Mouse (Mus musculus) left cerebral cortex, adult 18-20 months (tissue): ENCODE measurements around the gene Ropn1. TPM values are rescaled to one million over a fixed set of nuclear protein-coding genes. Genes with fewer than 3 reads are reported as not detected.

ENCODE experiments used
- DNase-seq, 2 experiments: peaks; one replicate each; pipeline ENCODE4 v3.0.0; 2021 to 2022; ENCODE audit warnings: low spot score in 2 of 2, mixed read lengths in 1 of 2
- long read RNA-seq, 2 experiments: library from polyadenylated mRNA; stranded (forward); transcript quantifications; one replicate each; pipeline ENCODE4 v2.0.0; 2021
- total RNA-seq, 2 experiments: library from RNA; stranded (reverse); gene quantifications; 2 replicates each; pipeline ENCODE4 v1.2.3; 2021

The Ropn1 gene
- not detected for total RNA-seq
- long read RNA-seq, experiment 1, result 0 reads
- long read RNA-seq, experiment 2, result 0 reads

DNA sequence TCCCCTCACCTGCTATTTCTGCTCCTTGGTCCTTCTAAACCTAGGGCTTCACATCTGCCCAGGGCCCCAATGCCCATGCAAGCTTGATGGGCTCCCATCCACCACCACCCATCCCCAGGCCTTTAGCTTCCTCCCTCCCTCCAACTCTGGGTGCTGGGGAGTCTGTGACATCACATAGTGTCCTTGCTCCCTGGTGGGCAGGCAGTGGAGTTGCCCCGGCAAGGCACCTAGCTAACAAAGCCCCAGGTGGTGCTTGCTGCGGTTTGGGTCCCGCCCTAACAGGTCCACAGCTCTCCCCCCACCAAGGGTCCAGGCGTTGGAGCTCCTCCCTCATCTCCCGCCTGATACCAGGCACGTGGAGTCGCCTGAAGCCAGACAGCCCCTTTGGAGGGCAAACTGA, at the start of gene Ropn1:
Gene Ropn1, plus strand, starts transcription at position 301 of the 400 bp plus-strand sequence.
- DNase-seq, result no peak

DNA sequence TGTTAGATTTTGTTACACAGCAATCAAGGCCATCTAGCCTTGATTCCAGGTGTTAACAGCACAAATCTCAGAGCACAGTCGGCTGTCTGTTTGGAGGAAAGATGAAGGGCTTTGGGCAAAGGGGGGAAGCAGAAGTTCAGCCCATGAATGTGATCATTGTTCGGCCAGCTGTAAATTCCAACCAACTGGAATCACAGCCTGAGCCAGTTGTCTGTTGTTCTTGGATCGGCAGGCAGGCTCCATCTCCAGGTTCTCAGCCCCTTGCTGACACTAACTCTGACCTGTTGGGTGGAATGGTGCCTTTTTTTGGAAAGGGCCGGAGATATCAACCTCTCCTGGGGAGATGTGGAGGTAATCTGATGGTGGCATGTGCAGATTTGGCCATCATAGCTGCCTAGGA, 47.8 kb upstream of the Ropn1 start:
- DNase-seq, result no peak

DNA sequence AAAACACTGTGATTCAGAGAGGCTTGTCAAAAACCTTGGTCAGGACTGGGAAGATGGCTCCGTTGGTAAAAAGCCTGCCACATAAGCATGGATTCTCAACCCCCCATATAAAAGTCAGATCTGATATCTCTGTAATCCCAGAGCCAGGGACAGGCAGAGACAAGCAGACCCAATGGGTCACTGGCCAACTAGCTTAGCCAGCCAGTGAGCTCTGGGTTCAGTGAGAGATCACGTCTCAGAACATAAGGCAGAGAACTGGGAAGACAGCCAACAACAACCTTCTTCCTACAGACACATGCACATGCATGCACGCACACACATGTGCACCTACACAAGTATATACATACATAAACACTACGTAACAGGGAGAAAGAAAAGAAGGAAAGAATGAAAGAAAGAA, 46.6 kb upstream of the Ropn1 start:
- no peak for DNase-seq

DNA sequence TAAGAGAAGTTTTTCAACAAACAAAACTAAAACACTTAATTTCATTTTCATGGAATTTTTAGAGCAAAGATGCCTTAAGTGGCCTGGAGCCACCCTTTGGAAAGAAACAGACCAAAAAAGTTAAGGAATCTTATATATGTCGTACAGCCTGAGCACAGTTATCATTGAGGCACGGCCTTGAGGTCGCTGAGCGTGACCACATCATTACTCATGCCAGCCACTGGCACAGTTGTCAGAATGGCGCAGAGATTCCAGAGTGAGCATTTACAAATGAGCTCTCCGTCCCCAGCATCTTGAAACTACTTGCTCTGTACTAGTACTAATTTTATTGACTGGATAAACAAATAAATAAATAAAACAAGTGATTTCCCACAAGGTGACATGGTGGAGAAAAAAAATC, 45.9 kb upstream of the Ropn1 start:
- no peak for DNase-seq

DNA sequence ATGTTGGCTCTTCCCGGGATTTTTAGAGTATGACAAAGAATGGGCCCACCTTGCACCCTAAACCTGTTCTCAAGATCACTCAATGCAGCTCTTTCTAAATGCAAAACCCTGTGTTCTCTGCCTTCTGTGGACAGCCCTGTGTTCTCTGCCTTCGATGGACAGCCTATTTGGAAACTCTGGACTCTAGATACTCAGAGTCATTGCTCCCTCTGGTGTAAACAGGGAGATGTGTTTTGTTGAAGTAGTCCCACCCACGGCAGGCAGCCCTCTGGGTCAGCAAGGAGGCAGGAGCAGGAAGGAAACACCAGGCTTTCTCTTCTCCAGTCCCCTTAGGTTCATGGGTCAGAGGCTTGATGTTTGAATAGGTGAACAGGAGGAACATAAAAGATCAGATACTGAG, 44.0 kb upstream of the Ropn1 start:
- DNase-seq, result no peak

DNA sequence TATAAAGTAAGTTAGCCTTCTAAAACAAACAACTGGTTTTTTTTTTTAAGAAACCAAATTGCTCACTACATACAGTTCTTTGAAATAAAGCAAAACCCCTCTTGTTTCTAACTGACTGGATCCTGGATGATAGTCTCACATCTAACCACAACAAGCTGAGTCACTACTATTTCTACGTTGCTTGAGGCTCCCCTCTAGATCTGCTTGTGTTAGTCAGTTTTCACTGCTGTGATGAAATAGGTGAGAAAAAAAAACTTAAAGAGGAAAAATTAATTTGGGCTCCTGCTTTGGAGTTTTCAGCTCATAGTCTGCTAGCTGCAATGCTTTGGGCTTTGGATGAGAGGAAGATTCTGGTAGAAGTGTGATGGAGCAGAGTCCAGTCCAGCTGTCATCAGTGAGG, 39.6 kb upstream of the Ropn1 start:
- DNase-seq, result no peak

DNA sequence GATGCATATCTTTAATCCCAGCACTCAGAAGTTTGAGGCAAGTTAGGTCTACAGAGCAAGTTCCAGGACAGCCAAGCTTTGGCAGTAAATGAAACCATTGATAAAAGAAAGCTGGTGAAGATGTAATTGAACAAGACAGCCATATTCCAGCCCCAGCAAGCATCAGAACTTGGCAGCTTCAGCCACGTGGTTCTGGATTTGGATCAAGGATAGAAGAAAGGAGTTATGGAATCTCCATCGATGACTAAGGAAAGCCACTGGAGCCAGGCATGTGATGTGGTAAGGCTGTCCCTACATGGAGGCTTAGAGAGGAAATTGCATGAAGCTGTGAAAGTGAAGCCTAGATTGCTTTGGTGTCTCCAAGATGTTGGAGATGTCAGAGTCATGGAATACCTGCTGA, 35.7 kb upstream of the Ropn1 start:
- DNase-seq, result no peak

DNA sequence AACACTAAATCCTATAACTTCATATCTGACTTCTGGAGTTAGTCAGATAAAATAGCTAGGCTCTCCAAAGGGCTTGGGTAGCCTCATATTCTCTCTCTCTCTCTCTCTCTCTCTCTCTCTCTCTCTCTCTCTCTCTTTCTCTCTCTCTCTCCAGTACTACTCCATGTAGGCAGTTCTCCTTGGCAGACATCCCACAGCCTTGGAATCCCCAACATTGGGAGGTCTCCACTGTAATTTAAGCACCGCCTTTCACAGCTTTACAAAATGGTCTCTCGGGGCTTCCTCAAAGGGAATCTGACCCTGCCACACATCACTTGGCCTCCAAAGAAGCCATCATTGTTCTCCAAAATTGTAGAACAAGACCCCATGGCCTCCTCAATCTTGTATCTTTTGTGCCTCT, 22.1 kb upstream of the Ropn1 start:
- DNase-seq, result no peak

DNA sequence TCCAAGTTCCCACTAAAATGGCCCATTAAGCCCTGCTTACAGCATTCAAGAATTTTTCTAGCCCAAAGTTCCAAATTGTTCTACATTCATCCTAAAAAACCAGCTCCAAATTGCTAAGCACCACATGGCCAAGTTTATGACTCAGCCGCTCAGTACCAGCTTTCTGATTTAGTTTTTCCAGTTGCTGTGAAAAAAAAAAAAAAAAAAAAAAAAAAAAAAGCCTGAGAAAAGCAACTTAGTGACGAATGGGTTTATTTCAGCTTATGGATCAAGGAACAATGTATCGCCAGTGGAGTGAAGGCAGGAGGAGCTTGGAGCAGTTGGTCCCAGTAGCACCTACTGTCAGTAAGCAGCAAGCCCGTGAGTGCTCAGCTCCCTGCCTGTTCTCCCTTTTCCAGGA, 21.3 kb upstream of the Ropn1 start:
- peak; percentile 42 to 60 for DNase-seq

DNA sequence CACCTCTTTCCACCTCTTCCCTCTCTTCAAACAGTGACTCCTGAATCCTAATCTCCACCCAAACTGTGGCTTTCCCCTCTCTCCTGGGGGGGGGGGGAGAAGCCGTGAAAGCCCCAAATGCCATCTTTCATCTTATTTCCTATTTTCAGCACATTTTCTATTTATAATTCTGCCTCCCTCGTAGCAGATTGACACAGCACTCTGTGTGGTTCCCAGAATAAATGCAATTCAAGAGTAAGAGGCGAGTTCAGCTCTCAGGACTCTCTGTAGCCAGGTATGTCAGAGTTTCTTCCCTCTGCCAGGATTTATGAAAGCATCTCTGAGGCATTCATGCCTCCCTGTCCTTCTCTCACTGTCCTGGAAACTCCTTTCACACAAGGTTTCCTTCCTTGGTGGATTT, 14.2 kb upstream of the Ropn1 start:
- DNase-seq, result no peak

DNA sequence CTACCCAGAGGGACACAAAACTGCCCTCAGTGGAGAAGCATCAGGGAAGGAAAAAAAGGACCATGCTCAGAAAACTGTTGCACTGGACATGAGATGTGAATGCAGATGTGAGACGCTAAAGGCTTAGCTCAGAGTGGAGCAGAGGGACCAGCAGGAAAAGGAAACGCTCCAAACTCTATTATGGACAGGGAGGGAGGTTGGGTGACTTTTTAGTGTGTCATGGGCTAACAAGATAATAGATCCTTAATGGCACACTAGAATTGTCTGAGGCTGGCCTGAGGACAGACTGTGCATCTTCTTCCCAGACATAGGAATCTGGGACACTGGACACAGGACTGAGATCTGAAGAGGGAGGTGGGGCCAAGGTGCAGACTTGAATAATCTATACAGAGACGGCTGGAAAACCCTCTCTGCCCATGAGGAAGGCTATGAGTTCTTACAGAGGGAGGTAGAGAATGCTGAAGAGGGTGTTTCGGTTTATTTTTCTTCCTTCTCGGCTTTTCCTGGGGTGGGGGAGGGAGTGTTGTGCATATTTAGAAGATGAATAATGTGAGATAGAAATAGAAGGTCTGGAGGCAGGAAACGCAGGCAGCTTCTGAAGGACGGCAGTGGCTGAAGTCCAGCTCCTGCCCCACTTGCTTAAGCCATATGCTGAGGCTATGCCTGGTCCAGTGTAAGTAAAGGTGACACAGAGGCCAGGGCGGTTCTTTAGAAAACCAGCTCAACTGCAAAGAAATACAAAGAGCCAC, 6.0 kb upstream of the Ropn1 start:
- peak; percentile 56 to 75 for DNase-seq

DNA sequence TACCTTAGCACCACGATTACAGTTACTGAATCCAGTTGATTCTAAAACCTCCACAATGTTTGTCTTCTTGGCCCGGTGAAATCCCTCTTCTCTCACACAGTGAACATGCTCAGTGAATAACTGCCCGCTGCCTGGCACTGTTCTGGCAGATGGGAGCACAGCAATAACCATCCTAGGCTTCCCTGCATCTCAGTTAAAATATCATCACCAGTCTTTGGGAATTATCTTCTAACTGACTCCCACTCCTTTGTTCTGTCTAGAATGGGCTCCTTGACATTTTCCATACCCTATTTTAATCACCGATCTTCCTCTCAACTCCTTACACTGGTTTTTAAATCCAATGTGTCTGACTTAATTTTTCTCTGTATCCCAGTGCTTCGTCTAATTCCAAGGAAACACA, 3.3 kb downstream of the Ropn1 start:
- DNase-seq, result no peak

DNA sequence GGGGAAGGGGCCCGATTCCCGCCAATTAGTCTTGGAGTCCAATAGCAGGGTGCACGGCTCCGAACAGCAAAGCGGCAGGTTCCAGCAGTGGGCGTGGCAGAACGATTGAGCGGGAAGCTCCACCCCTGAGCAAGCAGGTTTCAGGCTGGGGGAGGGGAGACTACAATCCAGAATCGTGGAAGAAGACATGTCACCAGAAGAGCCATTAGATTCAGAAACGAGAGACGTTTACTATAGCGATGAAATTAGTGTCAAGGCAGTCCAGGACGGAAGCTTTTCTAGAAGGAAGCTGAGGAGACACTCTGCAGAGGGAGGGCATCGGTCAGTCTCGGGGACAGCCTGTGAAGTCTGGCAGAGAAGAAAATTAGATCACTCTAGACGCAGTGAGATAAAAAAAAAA, 7.8 kb downstream of the Ropn1 start:
- DNase-seq, result peak; percentile 21 to 33

DNA sequence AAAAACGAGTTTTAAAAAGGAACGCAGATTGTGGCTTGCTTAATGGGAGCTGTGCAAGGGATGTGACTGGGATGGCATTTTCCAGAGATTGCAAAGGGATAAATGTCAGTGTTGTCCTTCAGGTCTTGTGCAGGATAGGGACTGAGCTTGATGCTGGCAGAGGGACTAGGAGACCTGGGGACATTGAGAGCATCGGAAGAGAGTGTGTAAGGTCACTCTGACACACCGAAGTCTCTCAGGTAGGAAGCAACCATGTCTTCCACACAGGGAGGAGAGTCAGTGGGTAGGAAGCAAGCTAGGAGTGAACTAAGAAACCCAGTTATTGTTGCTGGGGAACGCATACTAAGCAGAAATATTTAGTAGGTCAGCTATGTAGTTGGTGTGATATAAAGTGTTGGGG, 8.3 kb downstream of the Ropn1 start:
- DNase-seq, result no peak

DNA sequence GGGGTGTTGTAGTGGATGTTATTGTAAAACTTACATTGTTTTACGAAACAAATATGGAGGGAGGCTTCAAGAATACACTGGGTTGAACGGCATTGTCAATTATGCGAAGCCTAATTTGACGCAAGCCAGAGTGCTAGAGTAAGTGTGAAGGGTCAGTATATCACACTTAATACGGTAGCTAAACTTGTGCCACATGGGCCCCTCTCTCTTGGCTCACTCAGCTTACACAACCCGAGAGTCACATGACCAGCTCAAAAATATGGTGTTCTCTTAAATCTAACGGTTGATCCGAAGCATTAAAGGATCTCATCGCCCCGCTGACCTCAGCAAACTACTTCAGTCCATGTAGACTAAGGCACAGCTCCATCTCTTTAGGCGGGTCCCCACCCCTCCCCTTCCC, 8.7 kb downstream of the Ropn1 start:
- no peak for DNase-seq

DNA sequence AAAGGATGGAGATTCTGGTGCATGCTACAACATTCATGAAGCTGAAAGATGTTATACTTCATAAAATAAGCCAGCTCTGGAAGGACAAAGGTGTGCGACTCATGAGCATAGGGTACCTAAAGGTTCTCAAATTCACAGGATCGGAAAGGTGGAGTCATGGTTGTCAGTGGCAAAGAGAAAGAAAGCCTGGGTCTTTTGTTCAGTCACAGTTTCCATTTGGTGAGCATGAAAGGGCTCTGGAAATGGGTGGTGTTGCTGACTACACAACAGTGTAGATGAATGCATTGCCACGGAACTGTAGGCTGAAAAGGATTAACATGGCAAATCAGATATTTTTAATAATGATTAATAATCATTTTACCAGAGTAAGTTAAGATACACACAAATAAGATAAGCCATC, 14.8 kb downstream of the Ropn1 start:
- no peak for DNase-seq

DNA sequence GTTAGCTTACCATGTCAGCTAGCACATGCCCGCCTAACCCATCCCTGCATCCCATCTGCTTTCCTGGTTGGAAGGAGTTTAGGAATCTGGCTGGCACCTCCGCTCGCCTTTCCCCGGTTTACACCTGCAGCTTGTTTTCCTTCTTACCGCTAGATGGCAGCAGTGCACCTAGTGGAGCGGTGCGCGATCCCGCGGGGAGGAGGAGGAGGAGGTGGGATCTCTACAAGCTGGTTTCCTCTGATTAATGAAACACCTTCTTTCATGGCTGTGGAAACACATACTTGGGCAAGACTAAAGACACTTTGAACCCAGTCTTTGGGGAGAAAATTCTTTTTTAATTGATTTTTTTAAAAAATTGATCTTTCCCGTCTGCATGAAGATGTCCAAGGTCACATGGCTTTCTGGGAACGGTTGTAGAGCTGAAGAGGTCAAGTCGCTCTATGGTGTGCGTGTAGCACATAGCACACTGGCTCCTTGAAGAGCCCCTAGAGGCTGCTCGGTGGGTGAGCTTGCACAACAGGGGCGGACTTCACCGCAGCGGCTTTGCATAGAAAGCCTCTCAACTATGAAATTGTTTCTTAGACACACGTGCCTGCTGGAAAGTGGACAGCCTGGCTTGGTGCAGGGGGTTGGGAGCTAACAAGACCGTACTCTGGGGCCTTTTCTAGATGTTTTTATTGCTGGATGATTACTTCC, 17.5 kb downstream of the Ropn1 start:
- peak; percentile 75 to 78 for DNase-seq

DNA sequence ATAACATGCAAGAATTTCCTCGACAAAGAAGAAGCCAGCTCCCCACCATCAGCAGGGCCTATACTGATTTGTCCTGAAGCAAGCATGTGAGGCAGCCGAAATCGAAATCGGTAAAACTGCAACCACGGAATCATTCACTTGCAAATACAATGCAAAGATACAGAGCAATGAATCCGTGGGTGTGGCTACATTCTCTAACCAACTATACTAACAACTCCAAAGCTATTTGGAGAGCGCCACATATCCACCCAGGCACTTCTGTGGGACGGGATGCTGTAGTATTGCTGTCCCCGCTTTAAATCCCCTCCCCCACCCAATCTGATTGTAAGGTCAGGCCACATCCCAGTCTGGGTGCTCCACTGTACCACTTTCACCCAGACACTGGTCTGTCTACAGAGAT, 18.6 kb downstream of the Ropn1 start:
- no peak for DNase-seq

DNA sequence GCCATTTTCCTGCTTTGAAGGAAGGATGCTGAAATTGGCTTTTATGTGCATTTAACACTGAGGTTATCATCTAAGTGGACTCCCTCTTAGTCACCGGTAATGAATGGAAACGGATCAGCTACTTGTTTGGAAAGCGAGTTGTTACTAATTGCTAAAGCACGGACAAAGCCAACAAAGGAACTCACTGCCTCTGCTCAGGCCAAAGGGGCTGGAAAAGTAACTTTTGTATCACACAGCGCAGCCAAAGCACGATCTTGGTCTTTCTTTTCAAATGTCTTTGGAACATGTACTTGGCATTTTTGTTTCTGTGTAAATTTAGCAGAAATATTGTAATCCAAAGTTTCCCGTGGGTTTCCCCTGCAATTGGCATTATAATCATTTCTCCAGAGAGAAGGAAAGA, 22.2 kb downstream of the Ropn1 start:
- no peak for DNase-seq

DNA sequence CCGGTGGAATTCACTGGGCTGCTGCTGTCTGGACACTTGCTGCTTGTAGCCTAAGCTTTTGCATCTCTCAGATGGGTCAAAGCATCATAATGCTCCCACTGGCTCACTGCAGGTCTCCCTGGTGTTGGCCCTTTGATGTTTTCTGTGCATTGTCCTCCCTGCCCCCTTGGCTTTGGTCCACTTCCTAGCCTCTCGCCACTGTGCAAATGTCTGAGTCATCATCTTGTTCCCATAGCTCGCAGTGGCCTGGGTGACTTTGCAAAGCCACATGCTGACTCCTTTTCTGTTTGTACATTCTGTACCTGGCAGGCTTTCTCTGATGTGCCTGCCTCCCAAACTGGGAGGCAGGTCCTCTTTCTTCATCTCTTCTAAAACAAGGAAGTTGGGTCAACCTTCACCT, 23.1 kb downstream of the Ropn1 start:
- no peak for DNase-seq

DNA sequence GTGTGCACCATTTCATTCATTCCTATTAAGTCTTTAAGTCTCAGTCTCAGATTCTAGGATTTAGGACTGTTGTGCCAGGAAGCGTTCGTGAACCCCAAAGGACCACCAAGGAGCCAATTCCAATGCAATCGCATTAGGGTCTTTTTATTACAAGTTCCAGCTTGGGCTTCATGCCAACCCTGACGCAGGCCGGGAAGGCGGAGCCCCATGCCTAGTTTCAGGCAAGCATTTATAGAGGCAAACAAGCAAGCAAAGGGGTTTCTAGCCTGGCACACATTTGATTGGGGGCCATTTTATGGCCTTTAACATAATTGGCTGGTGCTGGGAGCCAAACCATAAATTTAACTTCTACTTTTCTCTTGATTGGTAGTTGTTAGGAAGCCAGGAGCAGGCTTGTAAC, 24.6 kb downstream of the Ropn1 start:
- no peak for DNase-seq

DNA sequence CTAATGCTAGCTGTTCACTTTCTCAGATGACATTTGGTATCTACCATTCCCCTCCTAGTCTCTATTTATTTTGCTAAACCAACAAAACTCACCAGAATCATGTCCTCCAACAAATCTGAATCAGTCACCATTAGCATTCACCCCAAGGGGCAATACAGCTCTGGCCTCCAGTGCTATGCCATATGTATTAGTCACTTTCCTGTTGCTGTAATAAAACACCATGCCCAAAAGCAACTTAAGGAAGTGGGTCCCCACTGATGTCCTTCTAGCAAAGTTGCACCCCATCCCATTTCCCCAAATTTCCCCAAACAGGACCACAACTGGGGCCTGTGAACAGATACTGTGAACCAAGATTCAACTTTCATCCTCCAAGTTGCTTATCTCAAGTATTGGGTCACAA, 32.1 kb downstream of the Ropn1 start:
- no peak for DNase-seq

DNA sequence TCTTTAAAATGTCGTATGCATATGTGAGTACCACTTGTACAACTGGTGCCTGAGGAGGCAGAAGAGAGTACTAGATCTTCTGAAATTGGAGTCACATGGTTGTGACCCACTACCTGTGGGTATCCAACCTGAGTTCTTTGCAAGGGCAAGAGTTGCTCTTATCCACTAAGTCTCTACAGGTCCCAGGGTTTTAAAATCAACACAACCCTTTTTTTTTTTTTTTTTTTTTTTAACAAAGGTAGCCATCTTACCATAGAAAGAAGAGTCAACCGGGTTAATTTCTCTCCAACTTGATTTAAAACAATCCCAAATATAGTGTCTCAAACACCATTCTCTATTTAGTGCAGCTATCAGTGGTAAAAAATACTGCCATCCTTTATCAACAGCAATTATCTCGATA, 40.2 kb downstream of the Ropn1 start:
- DNase-seq, result no peak
